In genomic region chr10:70119851-70120370, GRCm38 (mm10) we compare ENCODE assay signal across 9 mouse cellular contexts. TPM values are rescaled to one million over a fixed set of nuclear protein-coding genes. Genes with fewer than 3 reads are reported as not detected.
DNase-seq lines count a peak whose midpoint lies in the region; ATAC-seq and TF ChIP-seq lines count a peak whose summit lies in the region.
"Had no signal": no experiment of that assay in that cellular context is flagged by ENCODE, and none has a peak within 500 bp of the region (broad histone marks: within the 10 kb centered on the region; RNA-seq: fewer than 3 reads in every experiment).

No protein-coding gene starts in this region.

- TF ChIP-seq POLR2A in limb, embryonic 14.5 days (IDR thresholded peaks at IDR 0.05; ENCODE audit: borderline replicate concordance, extremely low read depth, insufficient read depth, insufficient read length), result no peak

- H3K9me3 ChIP-seq in neural tube, embryonic 11.5 days (ENCODE audit: control insufficient read depth, low read length), result no peaks in the 10 kb centered on the region
- H3K9me3 ChIP-seq in limb, embryonic 14.5 days (ENCODE audit: control insufficient read depth, low read length), result no peaks in the 10 kb centered on the region

- 55% methylated on average over 9 of the region's 9 CpGs for WGBS in neural tube, embryonic 11.5 days
- 47% methylated on average over 9 of the region's 9 CpGs for WGBS in limb, embryonic 14.5 days

- peaks cover 19% of the 10 kb centered on the region; the same call in 1 of the 2 replicates for H3K4me1 ChIP-seq in neural tube, embryonic 11.5 days (ENCODE audit: control insufficient read depth, insufficient read depth, low read length)
- H3K4me1 ChIP-seq in limb, embryonic 14.5 days (ENCODE audit: control insufficient read depth, insufficient read depth, low read length), result peaks cover 10% of the 10 kb centered on the region

- ATAC-seq in neural tube, embryonic 11.5 days (ENCODE audit: insufficient read depth, low FRiP score, low TSS enrichment), result peak; percentile 31; the same call in 1 of the 2 replicates
- ATAC-seq in limb, embryonic 14.5 days (ENCODE audit: low FRiP score, low read depth), result peak; percentile 65; the same call in 1 of the 2 replicates
- ATAC-seq: CD4-positive, CD25-positive, alpha-beta regulatory T cell, adult 4 months had no signal

- H3K27me3 ChIP-seq in neural tube, embryonic 11.5 days (ENCODE audit: control insufficient read depth, insufficient read depth, low read length), result no peaks in the 10 kb centered on the region
- no peaks in the 10 kb centered on the region for H3K27me3 ChIP-seq in limb, embryonic 14.5 days (ENCODE audit: control insufficient read depth, insufficient read depth, low read length)

- H3K9ac ChIP-seq in neural tube, embryonic 11.5 days (ENCODE audit: low read length), result peak overlapping the region; percentile 32; the same call in 1 of the 2 replicates
- H3K9ac ChIP-seq in limb, embryonic 14.5 days (ENCODE audit: low read depth, low read length, severe bottlenecking), result no peak overlapping the region

- peak; percentile 41 for DNase-seq in embryo, embryonic 11 days
- DNase-seq in embryo, embryonic 10 days (ENCODE audit: low spot score), result no peak
- DNase-seq in neural tube, embryonic 11.5 days (ENCODE audit: low spot score), result no peak
- DNase-seq in neural tube, embryonic 10.5 days (ENCODE audit: extremely low spot score, low spot score), result no peak
- no peak for DNase-seq in limb, embryonic 14.5 days (ENCODE audit: low spot score)
- peak; percentile 11 to 30 for DNase-seq in thymus, postnatal 10 days (ENCODE audit: low spot score in 2 of 2)
- no peak for DNase-seq in urinary bladder, postnatal 36 days (ENCODE audit: low spot score in 2 of 2)
- DNase-seq in MN1 (ENCODE audit: low spot score), result no peak

- no peaks in the 10 kb centered on the region for H3K36me3 ChIP-seq in neural tube, embryonic 11.5 days (ENCODE audit: control insufficient read depth, insufficient read depth, low read length)
- no peaks in the 10 kb centered on the region for H3K36me3 ChIP-seq in limb, embryonic 14.5 days (ENCODE audit: control insufficient read depth, insufficient read depth, low read length)

- no peak overlapping the region for H3K4me3 ChIP-seq in neural tube, embryonic 11.5 days (ENCODE audit: low read depth, low read length)
- no peak overlapping the region for H3K4me3 ChIP-seq in limb, embryonic 14.5 days (replicated peaks; ENCODE audit: low read length)

- no peak overlapping the region; the same call in 1 of the 2 replicates for H3K4me2 ChIP-seq in neural tube, embryonic 11.5 days (ENCODE audit: low read depth)
- H3K4me2 ChIP-seq in limb, embryonic 14.5 days (replicated peaks; ENCODE audit: low read depth, low read length, severe bottlenecking), result no peak overlapping the region

- H3K27ac ChIP-seq in neural tube, embryonic 11.5 days (ENCODE audit: low read depth, low read length), result peak overlapping the region; percentile 24
- no peak overlapping the region for H3K27ac ChIP-seq in limb, embryonic 14.5 days (replicated peaks; ENCODE audit: low read depth, low read length)

RNA-seq across cellular contexts. Expression of gene Ccdc6, which starts 23.0 kb away (rescaled TPM):
- polyA plus RNA-seq in neural tube, embryonic 11.5 days (2014; fragmentation: Nextera tagmentation; extraction: Ambion mirVana), result 21.6 and 23.4 TPM in 2 replicates
- 29.6 and 31.4 TPM in 2 replicates for polyA plus RNA-seq in limb, embryonic 14.5 days (2012; rRNA removed)
- 23.1 and 26.8 TPM in 2 replicates for polyA plus RNA-seq in limb, embryonic 14.5 days (2014; fragmentation: Nextera tagmentation; extraction: Ambion mirVana)

Comparison
In these comparisons a context has a peak if more than half of its experiments do, and no peak if none do; other contexts are left out.
1. DNase-seq: peak in embryo, embryonic 11 days (single experiment) and thymus, postnatal 10 days (2 of 2); none in embryo, embryonic 10 days (single experiment), neural tube, embryonic 11.5 days (single experiment), neural tube, embryonic 10.5 days (single experiment), limb, embryonic 14.5 days (single experiment), urinary bladder, postnatal 36 days (0 of 2) and MN1 (single experiment).